Mouse (Mus musculus): Measurements from ENCODE around the gene Nup155.

Gene Nup155

GRCm38 (mm10) chr15:8190435-8190834 lies 81.4 kb downstream of the Nup155 start:
- no peak for DNase-seq (ENCODE audit: low spot score in 2 of 2)

- no peak for DNase-seq (ENCODE audit: low spot score in 2 of 2)
Observed at GRCm38 (mm10) chr15:8200317-8200716, 91.2 kb downstream of the Nup155 start.

GRCm38 (mm10) chr15:8208362-8208761 lies 99.3 kb downstream of the Nup155 start:
- DNase-seq (ENCODE audit: low spot score in 2 of 2): no peak

Measured in frontal cortex, postnatal 36 days (tissue).